ENCODE assay signal across 9 mouse cellular contexts in the genomic region with DNA sequence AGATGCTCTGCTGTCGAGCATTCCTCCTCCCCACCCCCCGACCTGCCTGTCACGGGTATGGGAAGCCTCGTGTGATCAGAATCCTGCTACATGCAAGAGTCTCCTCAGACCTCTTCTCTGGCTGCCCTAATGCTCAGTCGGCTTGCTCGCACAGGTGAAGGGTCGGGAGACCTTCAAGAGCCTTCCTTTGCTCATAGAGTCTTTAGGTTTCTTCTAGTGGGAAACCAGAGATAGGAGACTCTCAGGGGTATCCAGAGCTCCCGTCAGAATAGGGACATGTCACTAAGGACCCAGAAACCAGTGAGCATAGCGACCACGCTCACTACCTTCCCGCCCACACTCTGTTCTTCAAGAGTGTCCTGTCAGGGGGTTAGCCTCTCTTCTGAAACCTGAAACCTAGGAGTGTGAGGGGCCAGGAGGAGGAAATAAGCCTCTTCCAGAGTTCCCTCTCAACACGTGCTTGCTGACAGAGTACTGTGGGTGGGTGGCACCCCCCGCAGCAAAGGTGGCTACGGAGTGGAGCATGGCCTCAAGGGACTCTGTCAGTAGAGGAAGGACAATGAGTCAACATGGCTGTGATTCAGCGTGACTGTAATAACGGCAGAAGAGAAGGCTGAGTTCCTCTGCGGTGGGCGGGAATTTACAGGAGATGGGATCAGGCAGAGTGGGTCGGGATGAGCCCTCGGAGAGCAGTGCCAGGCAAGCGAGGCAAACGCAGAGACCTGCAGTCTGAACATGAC. TPM values are rescaled to one million over a fixed set of nuclear protein-coding genes. Genes with fewer than 3 reads are reported as not detected.
A peak's percentile ranks its signal among the peaks of the same experiment; 100 is the strongest.
DNase-seq lines count a peak whose midpoint lies in the region; ATAC-seq lines count a peak whose summit lies in the region.
"Had no signal": no experiment of that assay in that cellular context is flagged by ENCODE, and none has a peak within 500 bp of the region (broad histone marks: within the 10 kb centered on the region; RNA-seq: fewer than 3 reads in every experiment).

No protein-coding gene starts in this region.

- peaks cover 5% of the 10 kb centered on the region; the same call in 1 of the 2 replicates for H3K4me1 ChIP-seq in hindbrain, embryonic 16.5 days (ENCODE audit: control insufficient read depth, insufficient read depth, low read depth, low read length)

- WGBS in hindbrain, embryonic 16.5 days = 40% methylated on average over 22 of the region's 22 CpGs

- no peaks in the 10 kb centered on the region for H3K27me3 ChIP-seq in hindbrain, embryonic 16.5 days (replicated peaks; ENCODE audit: control insufficient read depth, insufficient read depth, low read length)

- H3K9me3 ChIP-seq in hindbrain, embryonic 16.5 days (ENCODE audit: control insufficient read depth, low read length) = peaks cover 2% of the 10 kb centered on the region; the same call in 1 of the 2 replicates

- H3K9ac ChIP-seq in hindbrain, embryonic 16.5 days (ENCODE audit: low read depth, low read length) = peak overlapping the region; percentile 23; the same call in 1 of the 2 replicates

- no peak overlapping the region for H3K4me3 ChIP-seq in hindbrain, embryonic 16.5 days (ENCODE audit: low read length)

- H3K36me3 ChIP-seq in hindbrain, embryonic 16.5 days (ENCODE audit: control insufficient read depth, insufficient read depth, low read length) = no peaks in the 10 kb centered on the region

- no peak for ATAC-seq in hindbrain, embryonic 16.5 days
- ATAC-seq: forebrain, embryonic 16.5 days had no signal

- DNase-seq in embryo, embryonic 11 days = peak; percentile 11
- no peak for DNase-seq in embryo, embryonic 10.5 days (ENCODE audit: low spot score)
- DNase-seq in layer of hippocampus, adult 9-11 months = peak; percentile 43
- DNase-seq in layer of hippocampus, postnatal 25 days (ENCODE audit: extremely low spot score in 1 of 2, low spot score in 1 of 2) = no peak
- peak; percentile 55 for DNase-seq in MN1 (ENCODE audit: low spot score)
- no peak for DNase-seq in thymus, postnatal 14 days
- no peak for DNase-seq in thymus, postnatal 25 days

- H3K27ac ChIP-seq in hindbrain, embryonic 16.5 days (ENCODE audit: low read depth, low read length) = no peak overlapping the region

- peak overlapping the region; percentile 10 for H3K4me2 ChIP-seq in hindbrain, embryonic 16.5 days (ENCODE audit: low read length)

RNA-seq across cellular contexts. Expression of gene Tbx21, which starts 31.6 kb away (rescaled TPM):
- under 1 TPM in 1 of 2 experiments, not detected in 1; 0.10 TPM for total RNA-seq in layer of hippocampus, postnatal 25 days (2021)
- 0.15 and 0.22 TPM in 2 replicates for polyA plus RNA-seq in hindbrain, embryonic 16.5 days (2015; fragmentation: Nextera tagmentation; extraction: Ambion mirVana)

RNA-seq across cellular contexts. Expression of gene Osbpl7, which starts 33.1 kb away (rescaled TPM):
- 10 to 100 TPM; 15.8 to 16.5 TPM for total RNA-seq in layer of hippocampus, postnatal 25 days (2021)
- 12.5 and 12.9 TPM in 2 replicates for polyA plus RNA-seq in hindbrain, embryonic 16.5 days (2015; fragmentation: Nextera tagmentation; extraction: Ambion mirVana)

RNA-seq across cellular contexts. Expression of gene Mrpl10, which starts 42.2 kb away (rescaled TPM):
- 10 to 100 TPM; 76.3 to 83.6 TPM for total RNA-seq in layer of hippocampus, postnatal 25 days (2021)
- polyA plus RNA-seq in hindbrain, embryonic 16.5 days (2015; fragmentation: Nextera tagmentation; extraction: Ambion mirVana) = 63.4 and 66.9 TPM in 2 replicates

RNA-seq across cellular contexts. Expression of gene Lrrc46, which starts 42.4 kb away (rescaled TPM):
- 1 to 10 TPM in 1 of 2 experiments, under 1 TPM in 1; 0.74 to 1.0 TPM for total RNA-seq in layer of hippocampus, postnatal 25 days (2021)
- polyA plus RNA-seq in hindbrain, embryonic 16.5 days (2015; fragmentation: Nextera tagmentation; extraction: Ambion mirVana) = 3.4 and 3.9 TPM in 2 replicates

RNA-seq across cellular contexts. Expression of gene Scrn2, which starts 53.8 kb away (rescaled TPM):
- 1 to 10 TPM; 4.0 to 4.2 TPM for total RNA-seq in layer of hippocampus, postnatal 25 days (2021)
- polyA plus RNA-seq in hindbrain, embryonic 16.5 days (2015; fragmentation: Nextera tagmentation; extraction: Ambion mirVana) = 14.5 and 16.8 TPM in 2 replicates

Comparison
In these comparisons a context has a peak if more than half of its experiments do, and no peak if none do; other contexts are left out.
1. DNase-seq: peak in embryo, embryonic 11 days (single experiment), layer of hippocampus, adult 9-11 months (single experiment) and MN1 (single experiment); none in embryo, embryonic 10.5 days (single experiment), layer of hippocampus, postnatal 25 days (0 of 2), thymus, postnatal 14 days (single experiment) and thymus, postnatal 25 days (single experiment).